Mouse (Mus musculus): ENCODE data around the gene Gm13283.
"Not testable (repeated sequence)": the region's sequence is repeated elsewhere in the genome, so short reads cannot be mapped to it uniquely, and the experiment has no call there.

DNA sequence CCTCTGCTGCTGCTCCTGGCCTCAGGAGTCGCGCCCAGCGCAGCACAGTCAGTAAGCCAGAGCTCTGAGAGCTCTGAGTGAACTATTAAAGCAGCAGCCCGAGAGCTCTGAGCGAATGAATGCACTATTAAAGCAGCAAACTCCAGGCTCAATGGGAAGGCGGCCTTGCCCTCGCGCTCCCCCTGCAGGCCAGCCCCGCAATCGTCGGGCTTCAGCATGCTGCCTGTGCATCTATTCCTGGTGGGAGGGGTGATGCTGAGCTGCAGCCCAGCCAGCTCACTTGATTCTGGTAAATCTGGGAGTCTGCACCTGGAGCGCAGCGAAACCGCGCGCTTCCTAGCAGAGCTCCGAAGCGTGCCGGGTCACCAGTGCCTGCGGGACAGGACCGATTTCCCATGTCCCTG, 2.3 kb upstream of the Gm13283 start:
- TF ChIP-seq CTCF (IDR thresholded peaks at IDR 0.05; ENCODE audit: extremely low read depth, insufficient read depth, insufficient read length, insufficient replicate concordance), result peak; percentile 60; the same call in 1 of the 2 replicates
- TF ChIP-seq POLR2A (IDR thresholded peaks at IDR 0.05; ENCODE audit: low read depth, low read length), result not testable (repeated sequence)
